In genomic region chr9:56638226-56638905, GRCm38 (mm10) we compare ENCODE assay signal across 9 mouse cellular contexts.
DNase-seq lines count a peak whose midpoint lies in the region; ATAC-seq and TF ChIP-seq lines count a peak whose summit lies in the region.
"Had no signal": no experiment of that assay in that cellular context is flagged by ENCODE, and none has a peak within 500 bp of the region (broad histone marks: within the 10 kb centered on the region; RNA-seq: fewer than 3 reads in every experiment).

No protein-coding gene starts in this region.

- peak; percentile 39 to 44 for DNase-seq in cerebellum, adult 18-20 months
- DNase-seq in cerebellum, adult 11 months = no peak
- DNase-seq in liver, adult 2 months (ENCODE audit: extremely low read depth, low read depth, low spot score) = no peak
- DNase-seq in liver = no peak
- peak; percentile 42 for DNase-seq in stomach, postnatal 0 days (ENCODE audit: low spot score)
- no peak for DNase-seq in frontal cortex, postnatal 36 days (ENCODE audit: low spot score in 2 of 2)
- DNase-seq in spleen, postnatal 14 days (ENCODE audit: low spot score in 2 of 2) = no peak

- no peaks in the 10 kb centered on the region for H3K79me2 ChIP-seq in liver, adult 2 months (ENCODE audit: control insufficient read depth, insufficient read depth, low read length)

- 61% methylated on average over 8 of the region's 8 CpGs for WGBS in liver, adult 2 months
- 58% methylated on average over 8 of the region's 8 CpGs for WGBS in stomach, postnatal 0 days

- no peak for ATAC-seq in stomach, postnatal 0 days (ENCODE audit: low FRiP score, low TSS enrichment)

- TF ChIP-seq CTCF in liver, adult 2 months (IDR thresholded peaks at IDR 0.05; ENCODE audit: low read depth, low read length) = peak; percentile 55; the same call in 1 of the 2 replicates
- TF ChIP-seq CTCF in embryonic fibroblast, embryonic 13.5 days (IDR thresholded peaks at IDR 0.05; ENCODE audit: borderline replicate concordance, insufficient read depth, low read length) = peak; percentile 29; the same call in 1 of the 2 replicates
- TF ChIP-seq CTCF in stomach, postnatal 0 days (IDR thresholded peaks at IDR 0.05; ENCODE audit: low read depth) = peak; percentile 75

- no peak for TF ChIP-seq POLR2A in liver, adult 2 months (IDR thresholded peaks at IDR 0.05; ENCODE audit: extremely low read depth, insufficient read depth, low read length)
- no peak for TF ChIP-seq POLR2A in embryonic fibroblast, embryonic 13.5 days (IDR thresholded peaks at IDR 0.05; ENCODE audit: low read depth, low read length)

- no peaks in the 10 kb centered on the region for H3K36me3 ChIP-seq in liver, adult 2 months (ENCODE audit: control insufficient read depth, insufficient read depth, low read length)
- no peaks in the 10 kb centered on the region for H3K36me3 ChIP-seq in stomach, postnatal 0 days (ENCODE audit: control insufficient read depth, insufficient read depth, low read length)
- H3K36me3 ChIP-seq: midbrain, embryonic 12.5 days had no signal

- H3K27ac ChIP-seq in liver, adult 2 months (replicated peaks; ENCODE audit: insufficient read depth, low read depth, low read length) = no peak overlapping the region
- no peak overlapping the region for H3K27ac ChIP-seq in embryonic fibroblast, embryonic 13.5 days (ENCODE audit: insufficient read depth, low read length)
- no peak overlapping the region for H3K27ac ChIP-seq in stomach, postnatal 0 days (replicated peaks)
- H3K27ac ChIP-seq: midbrain, embryonic 12.5 days had no signal

- peaks cover 19% of the 10 kb centered on the region for H3K27me3 ChIP-seq in liver, adult 2 months (ENCODE audit: control insufficient read depth, insufficient read depth, low read length)
- H3K27me3 ChIP-seq in stomach, postnatal 0 days (ENCODE audit: control insufficient read depth, insufficient read depth, low read length) = no peaks in the 10 kb centered on the region

- H3K4me1 ChIP-seq in liver, adult 2 months (ENCODE audit: control insufficient read depth, insufficient read depth, low read length) = no peaks in the 10 kb centered on the region
- no peaks in the 10 kb centered on the region for H3K4me1 ChIP-seq in embryonic fibroblast, embryonic 13.5 days (ENCODE audit: control insufficient read depth, insufficient read depth, low read length)
- no peaks in the 10 kb centered on the region for H3K4me1 ChIP-seq in stomach, postnatal 0 days (replicated peaks; ENCODE audit: control insufficient read depth, insufficient read depth)

- no peak overlapping the region for H3K4me3 ChIP-seq in liver, adult 2 months (ENCODE audit: insufficient read depth, low read depth, low read length)
- no peak overlapping the region for H3K4me3 ChIP-seq in embryonic fibroblast, embryonic 13.5 days (ENCODE audit: insufficient read depth, low read length)
- no peak overlapping the region for H3K4me3 ChIP-seq in stomach, postnatal 0 days (ENCODE audit: low read depth, low read length)

- H3K4me2 ChIP-seq in stomach, postnatal 0 days (replicated peaks; ENCODE audit: low read depth) = no peak overlapping the region

- TF ChIP-seq EP300 in stomach, postnatal 0 days (optimal IDR thresholded peaks at IDR 0.05) = no peak

- H3K9me3 ChIP-seq in stomach, postnatal 0 days (ENCODE audit: control insufficient read depth, low read length) = no peaks in the 10 kb centered on the region
- H3K9me3 ChIP-seq: midbrain, embryonic 12.5 days had no signal

- no peak overlapping the region for H3K9ac ChIP-seq in liver, adult 2 months (ENCODE audit: low read depth, low read length)
- H3K9ac ChIP-seq in stomach, postnatal 0 days (ENCODE audit: low read length) = no peak overlapping the region
- H3K9ac ChIP-seq: midbrain, embryonic 12.5 days had no signal

Comparison
In these comparisons a context has a peak if more than half of its experiments do, and no peak if none do; other contexts are left out.
1. DNase-seq: peak in cerebellum, adult 18-20 months (2 of 2) and stomach, postnatal 0 days (single experiment); none in cerebellum, adult 11 months (single experiment), liver, adult 2 months (single experiment), liver (single experiment), frontal cortex, postnatal 36 days (0 of 2) and spleen, postnatal 14 days (0 of 2).
2. Peak in every context shown above with its lines, with median percentiles within 50 percentile points of each other: CTCF ChIP-seq.